Mouse (Mus musculus): ENCODE data around the gene Adarb1.

Adarb1 gene

GRCm38 (mm10) chr10:77242396-77242795, 175.7 kb downstream of the Adarb1 start:
- no peak for DNase-seq (ENCODE audit: extremely low read depth, insufficient read length, low spot score)

GRCm38 (mm10) chr10:77240764-77241163, 177.3 kb downstream of the Adarb1 start:
- DNase-seq (ENCODE audit: extremely low read depth, insufficient read length, low spot score): no peak
